Mouse (Mus musculus): ENCODE data around the gene Dzip1.

Gene Dzip1

DNA sequence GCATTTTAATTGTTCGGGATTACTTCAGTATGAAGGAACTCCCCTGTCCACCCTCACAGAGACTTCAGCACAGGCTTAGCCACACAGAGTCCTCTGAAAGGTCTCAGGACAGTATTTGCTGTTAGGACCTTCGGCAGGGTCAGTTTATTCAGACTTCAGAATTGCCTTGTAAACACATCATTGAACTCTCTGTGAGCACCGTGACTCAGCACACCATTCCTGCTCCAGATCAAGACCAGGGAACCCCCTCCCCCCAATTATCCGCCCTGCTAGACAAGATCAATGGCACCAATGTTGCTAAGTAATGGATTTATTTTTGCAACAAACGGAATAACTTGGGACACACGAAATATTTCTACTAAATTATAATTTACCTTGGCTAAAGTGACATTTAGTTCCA is 57.9 kb downstream of the Dzip1 start:
- DNase-seq: no peak

DNA sequence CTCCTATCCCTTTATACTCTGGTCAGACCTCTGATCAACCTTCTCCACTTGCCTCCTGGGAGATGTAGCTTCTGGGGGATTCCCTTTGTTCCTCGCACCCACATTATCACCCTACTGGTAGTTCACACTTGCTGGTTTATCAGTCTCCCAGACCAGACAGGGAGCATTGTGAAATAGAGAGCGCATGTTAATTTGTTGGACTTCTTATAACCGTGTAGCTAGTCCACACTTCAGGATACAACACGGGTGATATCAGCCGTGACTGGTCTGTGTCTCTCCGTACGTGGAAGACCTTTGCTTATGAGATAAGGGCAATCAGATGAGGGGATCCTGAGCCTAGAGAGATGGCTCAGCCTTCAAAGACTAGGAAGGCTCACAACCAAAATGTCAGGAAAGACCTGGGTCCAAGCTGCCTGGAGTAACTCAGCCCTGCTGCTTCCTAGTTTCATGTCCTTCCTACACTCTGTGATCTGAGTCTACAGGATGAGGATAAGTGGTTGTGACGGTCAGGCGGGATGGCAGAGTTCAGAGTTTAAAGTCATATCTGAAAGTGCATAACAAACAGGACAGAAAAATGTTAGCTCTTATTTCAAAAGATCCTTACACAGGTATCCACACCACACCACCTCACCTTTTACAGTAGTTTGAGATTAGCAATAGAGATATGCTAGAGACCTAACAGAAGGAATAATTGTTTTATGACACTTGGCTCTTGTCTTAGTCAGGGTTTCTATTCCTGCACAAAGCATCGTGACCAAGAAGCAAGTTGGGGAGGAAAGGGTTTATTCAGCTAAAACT is 59.0 kb downstream of the Dzip1 start:
- no peak for DNase-seq

DNA sequence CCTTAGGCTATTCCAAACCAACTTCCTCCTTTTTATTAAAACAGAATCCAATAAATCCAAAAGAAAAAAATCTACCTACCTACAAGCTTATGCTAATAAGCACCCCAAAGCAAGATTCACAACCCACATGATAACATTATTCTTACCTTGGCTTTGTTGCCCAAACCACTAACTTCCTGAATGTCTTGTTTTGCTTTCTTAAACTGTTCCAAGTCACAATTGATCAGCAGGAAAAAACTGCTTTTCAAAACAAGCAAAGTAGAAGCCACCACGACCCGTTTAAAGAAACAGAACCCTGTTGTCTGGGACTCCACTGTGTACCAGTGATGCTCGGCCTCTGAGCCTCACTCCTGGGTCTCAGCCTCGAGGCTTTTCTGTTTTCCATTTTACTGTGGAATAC is 60.4 kb downstream of the Dzip1 start:
- DNase-seq: no peak

DNA sequence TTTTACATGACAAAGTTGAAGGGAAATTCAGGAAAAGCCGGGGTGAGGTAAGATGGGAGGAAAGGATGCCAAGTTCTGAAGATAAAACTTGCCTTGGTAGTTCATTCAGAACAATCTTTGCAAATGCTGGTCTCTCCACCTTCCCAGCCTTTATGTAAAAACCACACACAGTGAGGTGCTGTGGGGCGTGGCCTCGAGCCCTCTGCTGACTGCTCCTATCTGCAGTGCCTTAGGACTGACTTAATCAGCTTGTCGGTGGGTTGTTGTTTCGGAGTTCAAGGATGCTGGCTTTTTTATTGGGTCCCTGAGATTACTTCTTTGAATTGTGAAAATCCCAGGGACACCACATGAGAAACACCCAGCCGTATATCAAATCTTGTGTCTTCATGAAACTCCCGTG is 63.0 kb downstream of the Dzip1 start:
- DNase-seq: no peak

DNA sequence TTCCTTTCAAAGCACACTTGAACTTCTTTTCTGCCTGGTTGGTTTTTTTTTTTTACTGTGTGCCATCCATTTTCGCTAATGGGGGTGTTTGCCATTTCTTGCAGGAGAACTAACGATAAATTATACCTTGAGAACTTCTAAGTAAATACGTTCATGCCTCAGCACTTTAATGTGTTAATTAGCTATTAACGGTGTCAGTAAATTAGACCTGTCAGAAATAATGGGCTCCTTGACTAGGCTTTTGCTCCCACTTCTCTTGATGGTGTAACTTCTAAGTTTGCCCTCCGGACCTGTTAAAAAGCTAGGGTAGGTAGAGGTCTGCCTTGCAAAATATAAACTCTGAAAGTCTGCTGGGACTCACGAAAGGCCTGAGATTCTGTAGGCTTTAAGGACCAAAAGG is 66.9 kb downstream of the Dzip1 start:
- DNase-seq: no peak

DNA sequence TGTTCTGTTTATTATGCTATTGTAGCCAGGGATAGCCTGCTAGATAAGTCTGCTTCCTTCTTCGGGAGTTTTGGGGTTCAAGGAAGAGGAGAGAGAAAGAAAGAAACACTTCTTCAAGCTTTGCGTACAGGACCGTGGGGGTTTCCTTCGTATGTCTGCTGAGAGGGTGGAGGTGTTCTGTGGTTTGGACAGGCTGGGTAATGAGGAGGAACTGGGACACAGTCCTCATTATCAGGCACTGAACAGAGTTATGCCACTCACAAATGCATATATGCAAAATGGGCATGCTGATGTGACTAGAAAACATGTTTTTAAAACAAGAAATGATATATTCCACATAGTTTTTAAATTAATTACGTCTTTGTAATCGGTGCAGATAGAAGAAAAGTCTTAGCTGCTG is 68.7 kb downstream of the Dzip1 start:
- no peak for DNase-seq

DNA sequence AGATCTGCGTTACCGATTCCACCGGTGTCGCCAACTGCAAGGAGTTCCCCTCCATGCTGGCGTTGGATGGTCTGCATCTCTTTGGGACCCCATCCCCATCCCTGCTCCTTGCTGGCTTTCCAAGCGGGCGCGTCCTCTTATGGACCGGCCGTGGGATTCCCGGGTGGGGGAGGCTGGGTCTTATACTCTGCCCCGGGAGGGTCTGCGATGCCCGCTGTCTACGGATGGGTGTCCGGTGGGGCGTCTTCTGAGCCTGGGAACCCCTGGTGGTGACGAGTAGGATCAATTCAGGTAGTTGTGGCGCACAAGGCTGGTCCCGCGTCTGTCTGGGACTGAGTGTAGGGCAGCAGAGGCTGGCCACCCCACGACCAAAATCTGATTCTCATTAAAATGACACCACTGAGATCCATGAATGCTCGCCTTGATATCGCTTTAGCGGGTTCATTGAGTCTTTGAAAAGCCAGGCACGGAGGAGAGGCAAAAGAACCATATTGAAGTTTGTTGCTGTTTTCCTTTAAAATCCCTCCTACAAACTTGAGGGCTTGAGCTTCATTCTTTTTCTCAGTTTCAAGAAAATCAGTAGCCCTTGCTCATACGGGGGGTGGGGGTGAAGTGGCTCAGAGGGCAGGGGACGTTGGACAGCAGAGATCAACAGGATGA is 70.0 kb downstream of the Dzip1 start:
- DNase-seq: no peak

DNA sequence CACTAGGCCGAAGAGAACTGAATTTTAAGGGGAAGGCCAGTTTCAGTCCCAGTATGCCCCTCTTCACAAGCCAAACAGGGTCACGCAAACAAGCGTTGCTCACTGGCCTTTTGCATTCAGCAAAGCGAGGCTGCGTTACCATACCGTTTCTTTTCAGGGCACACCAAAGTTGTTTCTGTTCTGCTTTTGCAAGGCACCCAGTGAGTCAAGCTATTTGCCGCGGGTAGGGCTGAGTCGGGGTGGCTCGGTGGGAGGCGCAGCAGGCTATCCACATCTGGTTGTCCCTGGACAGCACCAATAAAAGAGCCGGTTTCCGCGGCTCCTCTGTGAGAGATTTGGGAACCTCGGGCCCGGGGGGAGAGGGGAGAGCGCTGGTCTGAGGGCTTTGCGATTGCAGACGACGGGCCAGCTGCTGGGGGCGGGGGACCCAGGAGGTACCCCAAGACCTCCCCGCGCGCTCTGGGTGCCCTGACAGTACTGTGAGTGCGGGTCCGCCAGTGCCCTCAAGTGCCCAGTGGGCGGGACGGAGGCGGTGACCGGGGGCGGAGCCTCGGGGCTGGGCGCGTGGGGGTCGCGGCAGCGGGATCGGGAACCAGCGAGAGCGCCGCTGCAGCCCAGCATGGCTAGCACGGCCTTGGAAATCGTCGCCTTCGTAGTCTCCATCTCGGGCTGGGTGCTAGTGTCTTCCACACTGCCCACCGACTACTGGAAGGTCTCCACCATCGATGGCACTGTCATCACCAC is 70.7 kb downstream of the Dzip1 start:
- peak; percentile 41 for DNase-seq

DNA sequence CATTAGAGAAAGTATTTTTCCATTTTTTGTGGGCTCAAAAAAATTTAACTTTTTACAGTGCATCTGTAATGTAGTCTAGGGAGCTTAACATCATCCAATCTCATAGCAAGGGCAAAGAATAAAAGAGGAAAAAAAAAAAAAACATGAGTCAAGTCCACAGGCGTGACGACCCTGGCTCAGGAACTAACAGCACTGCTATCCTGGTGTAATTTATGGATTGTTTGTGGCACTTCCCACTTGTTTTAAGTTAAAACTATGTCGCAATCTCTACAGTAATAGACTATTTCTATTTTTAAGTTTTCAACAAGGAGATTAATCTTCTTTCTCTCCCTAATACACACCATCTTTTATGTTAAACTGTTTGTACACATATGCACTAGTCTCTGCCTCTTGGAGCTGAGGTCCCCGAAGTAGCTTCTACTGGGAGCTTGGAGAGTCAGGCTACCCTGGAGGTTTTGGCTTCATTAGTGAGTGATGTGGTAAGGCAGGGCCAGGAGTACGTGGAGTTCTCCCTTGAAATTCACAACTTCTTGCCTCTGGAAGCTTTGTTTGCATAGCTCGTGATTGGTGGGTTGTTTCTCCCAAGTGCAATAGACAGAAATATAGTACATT is 73.7 kb downstream of the Dzip1 start:
- DNase-seq: no peak

DNA sequence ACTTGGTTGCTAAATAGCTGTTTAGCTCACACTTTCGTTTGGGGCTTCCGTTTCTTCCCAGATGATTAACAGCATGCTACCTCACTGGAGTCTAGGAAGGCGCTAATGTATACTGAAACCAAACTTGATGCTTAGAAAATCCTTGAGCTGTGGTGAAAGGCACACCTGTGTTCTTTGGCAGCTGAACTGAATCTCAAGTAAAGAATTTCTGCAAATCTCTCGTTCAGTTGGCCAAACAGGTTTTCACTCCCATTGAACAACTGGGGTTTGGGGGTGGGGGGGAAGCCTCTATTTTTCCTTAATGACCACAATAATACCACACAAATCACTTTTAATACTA is 74.6 kb downstream of the Dzip1 start:
- no peak for DNase-seq

DNA sequence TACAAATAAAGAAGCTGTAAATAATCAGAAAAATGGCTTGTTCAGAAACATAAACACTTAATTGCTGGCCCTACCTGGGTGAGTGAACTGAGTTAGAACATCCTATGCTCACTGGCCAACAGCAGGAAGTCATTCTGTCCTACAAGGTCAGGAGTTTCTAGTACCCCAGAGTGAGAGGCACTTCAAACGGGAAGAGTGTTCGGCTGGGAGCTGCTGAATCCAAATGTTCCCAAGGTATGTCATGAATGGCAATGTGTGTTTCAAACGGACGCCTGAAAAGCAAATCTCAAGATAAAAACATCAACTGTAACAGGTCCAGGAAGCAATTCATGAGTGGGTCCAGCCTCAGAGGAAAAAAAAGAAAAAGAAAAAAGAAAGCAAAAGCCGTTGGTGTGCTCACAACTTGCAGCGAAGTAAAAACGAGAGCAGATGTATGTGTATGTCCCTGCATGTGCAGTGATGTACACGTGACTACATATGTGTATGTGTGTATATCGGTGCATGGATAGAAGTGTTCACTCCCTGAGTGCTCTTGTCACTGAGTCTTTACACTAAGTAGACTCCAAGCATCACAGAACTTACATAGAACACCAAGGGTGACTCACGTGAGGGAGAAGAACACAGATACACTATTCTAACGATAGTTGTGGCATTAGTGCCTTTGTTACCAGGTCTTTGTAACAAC is 75.1 kb downstream of the Dzip1 start:
- no peak for DNase-seq

DNA sequence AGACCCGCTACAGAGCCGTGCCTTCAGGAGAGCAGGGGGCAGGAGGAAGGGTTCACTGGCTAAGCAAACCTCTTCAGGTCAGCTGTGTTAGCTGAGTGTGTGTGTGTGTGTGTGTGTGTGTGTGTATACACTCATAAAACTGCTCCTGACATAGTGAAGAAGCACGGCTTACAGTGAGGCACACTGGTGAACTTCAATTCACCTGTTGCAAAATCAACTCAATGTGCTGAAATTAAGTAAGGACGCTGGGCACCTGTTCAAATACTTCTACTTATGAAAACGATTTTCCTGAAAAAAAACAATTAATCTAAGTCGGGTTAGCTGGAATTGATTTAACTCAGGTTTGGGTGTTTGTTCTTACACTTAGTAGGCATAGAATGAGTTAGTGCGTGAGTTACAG is 77.1 kb downstream of the Dzip1 start:
- no peak for DNase-seq

DNA sequence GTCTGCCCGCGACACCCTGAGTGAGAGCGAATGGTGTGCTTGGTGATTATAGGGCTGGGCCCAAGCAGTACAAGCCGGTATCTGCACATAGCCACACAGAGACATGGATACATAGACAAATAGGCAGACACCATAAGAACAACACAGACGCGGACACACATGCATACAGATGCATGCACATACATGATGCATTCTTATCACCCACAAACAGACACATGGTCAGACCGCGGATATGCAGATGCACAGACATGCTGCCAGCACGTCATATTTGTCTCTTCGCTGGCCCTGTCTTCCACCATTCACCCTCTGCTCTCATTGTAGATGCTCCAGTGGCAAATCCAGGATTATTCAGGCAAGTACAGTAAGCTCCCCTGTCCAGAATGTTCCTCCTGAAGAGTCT is 78.4 kb downstream of the Dzip1 start:
- no peak for DNase-seq

DNA sequence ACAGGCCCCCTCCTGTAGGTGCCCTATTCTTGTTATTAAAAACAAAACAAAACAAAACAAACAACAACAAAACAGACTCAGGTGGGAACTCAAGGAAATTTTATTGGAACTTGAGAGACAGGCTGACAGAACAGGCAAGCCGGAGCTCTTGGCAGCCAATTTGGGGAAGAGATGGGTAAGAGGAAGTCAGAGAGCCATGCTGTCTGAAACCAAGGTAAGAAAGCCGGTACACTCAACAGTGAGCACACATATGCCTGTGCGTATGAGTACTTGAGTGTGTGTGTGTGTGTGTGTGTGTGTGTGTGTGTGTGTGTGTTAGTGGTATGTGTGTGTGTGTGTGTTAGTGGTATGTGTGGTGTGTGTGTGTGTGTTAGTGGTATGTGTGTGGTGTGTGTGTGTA is 82.9 kb downstream of the Dzip1 start:
- DNase-seq: no peak

DNA sequence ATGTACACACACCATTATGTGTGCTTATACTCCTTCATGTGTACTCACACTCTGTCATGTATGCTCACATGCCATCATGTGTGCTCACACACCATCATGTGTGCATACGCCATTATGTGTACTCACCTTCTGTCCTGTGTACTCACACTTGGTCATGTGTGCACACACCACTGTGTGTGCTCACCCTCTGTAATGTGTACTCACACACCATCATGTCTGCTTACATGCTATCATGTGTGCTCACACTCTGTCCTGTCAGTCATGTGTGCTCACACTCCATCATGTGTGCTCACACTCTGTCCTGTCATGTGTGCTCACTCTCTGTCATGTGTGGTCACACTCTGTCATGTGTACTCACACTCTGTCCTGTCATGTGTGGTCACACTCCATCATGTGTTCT is 85.2 kb downstream of the Dzip1 start:
- DNase-seq: no peak

DNA sequence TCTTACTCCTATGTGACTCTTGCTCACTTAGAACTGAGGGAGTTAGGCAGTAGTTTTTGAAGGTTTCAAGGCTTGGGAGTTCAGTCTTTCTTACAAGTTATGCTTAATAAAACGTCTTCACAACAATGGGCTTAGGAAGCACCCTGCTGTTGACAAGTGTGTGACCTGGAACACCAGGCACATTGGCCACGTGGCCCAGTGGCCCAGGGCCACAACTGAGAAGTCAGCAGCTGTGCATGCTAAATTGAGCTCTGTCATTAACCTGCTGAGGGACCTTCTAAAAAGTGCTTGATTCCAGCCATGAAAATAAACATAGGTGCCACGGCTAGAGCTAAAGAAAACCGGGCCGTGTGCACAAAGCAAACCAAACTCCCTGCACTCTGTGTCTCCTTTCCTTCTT is 85.8 kb downstream of the Dzip1 start:
- DNase-seq: no peak

DNA sequence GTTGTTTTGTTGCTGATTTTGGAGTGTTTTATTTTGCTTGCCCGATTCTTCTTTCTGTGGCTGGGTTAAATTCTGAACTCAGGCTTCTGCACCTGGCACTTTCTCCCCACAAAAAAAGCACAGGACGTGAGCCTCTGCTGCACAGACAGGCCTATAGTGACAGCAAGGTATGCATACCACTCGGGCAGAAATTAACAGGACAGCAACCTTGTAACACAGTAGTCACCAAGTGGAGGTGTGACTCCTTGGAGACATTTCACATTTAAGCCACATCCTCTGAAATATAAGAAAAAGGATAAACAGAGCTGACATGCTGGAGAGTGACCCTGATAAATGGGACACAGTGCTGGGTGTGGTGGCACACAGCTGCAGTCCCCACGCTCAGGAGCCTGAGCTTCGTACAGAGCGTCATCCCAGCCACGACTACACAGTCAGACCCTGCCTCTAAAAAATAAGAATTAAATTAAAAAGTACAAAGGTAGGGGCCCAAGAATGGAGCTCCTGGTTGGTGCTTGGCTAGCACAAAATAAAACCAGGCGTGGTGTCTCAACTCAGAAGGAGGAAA is 86.6 kb downstream of the Dzip1 start:
- DNase-seq: no peak

DNA sequence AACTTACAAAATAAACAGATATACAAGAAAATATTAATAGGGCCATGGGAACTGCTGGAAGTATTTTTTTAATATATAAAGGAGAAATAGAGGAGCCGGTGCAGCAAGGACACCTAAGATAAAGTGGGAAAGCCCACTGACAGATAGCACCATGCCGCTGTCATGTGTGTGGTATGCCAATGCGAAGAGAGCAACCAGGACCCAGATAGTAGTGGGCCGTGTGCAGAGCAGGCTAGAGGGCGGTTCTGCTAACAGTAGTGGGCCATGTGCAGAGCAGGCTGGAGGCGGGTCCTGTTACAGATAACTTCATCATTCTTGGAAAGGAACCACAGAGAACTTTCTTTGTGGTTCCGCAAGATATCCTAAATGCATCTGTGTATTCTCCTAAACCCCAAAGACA is 88.5 kb downstream of the Dzip1 start:
- no peak for DNase-seq

DNA sequence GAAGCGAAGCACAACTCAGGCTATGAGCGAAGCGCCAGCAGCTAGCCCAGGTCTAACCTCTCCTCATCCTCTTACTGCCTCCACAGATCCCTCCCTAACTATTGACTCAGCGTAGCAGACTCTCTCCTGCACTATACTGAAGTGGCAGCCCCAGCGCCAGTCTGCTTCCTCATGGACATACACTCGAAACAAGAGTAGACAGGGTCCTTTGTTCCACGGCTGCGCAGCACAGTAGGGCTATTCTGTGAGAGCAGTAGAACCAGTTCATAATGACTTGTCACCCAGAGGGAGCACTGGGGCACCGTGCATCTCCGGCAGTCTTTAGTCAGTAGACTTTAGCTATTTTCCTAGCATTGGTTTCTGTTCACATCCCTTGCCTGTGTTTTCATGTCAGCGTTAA is 89.1 kb downstream of the Dzip1 start:
- DNase-seq: no peak

DNA sequence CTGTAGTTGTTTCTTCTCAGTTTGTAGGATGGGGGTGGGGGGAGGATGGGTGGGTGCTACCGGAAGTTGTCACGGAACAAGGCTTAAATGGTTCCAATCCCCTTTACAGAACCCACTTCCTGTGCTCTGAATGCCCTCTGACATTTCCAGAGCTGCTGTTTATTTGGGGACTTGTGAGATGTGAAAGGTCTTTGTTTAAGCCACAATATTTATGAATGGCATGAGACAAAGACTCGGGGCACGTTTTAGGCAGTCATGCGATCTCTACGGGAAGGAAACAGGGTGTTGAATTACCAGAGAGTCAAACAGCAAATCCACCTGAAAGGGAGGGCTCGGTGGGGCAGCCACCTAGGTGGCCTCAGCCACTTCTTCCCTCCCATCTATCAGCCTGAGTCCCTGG is 90.9 kb downstream of the Dzip1 start:
- no peak for DNase-seq

DNA sequence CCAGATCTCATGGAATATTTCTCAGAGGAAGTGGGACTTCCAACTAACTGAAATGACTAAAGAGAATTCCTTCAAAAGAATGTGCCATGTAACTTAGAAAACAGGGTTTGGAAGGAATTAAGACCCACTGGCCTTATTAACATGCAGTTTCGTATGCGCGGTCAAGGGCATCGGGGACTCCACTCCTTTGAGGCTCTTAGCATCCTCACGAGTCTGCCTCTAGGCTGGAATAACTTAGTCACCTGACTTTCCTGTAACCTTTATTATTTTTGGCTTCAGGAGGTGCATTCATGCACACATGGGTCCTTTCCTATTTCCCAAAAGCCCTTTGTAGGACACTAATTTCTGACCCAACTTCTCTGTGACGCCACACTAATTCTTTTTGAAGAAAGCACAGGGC is 92.0 kb downstream of the Dzip1 start:
- DNase-seq: no peak

DNA sequence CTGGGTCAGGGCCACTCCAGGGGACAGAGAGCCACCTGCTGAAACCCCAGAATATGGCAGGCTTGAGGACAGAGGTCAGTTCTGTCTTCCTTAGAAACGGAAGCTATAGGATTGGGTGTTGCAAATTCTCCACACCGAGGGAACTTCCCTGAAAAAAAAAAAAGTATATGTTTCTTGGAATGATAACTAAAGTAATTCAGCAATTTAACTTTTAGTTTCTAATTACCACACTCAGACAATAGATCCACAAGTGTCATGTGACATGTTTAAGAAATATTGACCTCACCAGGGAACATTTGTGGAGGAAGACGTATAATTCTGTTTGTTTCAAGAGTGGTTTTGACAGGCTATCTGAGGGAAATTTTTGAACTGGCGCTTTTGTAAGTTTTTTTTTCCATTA is 93.7 kb downstream of the Dzip1 start:
- DNase-seq: no peak
